27 mouse cellular contexts compared by ENCODE assay signal in genomic region chrX:11732371-11732770, GRCm38 (mm10).
DNase-seq lines count a peak whose midpoint lies in the region; ATAC-seq and TF ChIP-seq lines count a peak whose summit lies in the region.
"Had no signal": no experiment of that assay in that cellular context is flagged by ENCODE, and none has a peak within 500 bp of the region (broad histone marks: within the 10 kb centered on the region; RNA-seq: fewer than 3 reads in every experiment).

No protein-coding gene starts in this region.

- 66% methylated on average over 2 of the region's 2 CpGs for WGBS in forebrain, postnatal 0 days
- WGBS in forebrain, embryonic 10.5 days, result 94% methylated on average over 2 of the region's 2 CpGs

- no peak overlapping the region for H3K27ac ChIP-seq in forebrain, postnatal 0 days (ENCODE audit: low read depth, low read length)
- no peak overlapping the region for H3K27ac ChIP-seq in forebrain, embryonic 10.5 days
- H3K27ac ChIP-seq: embryonic facial prominence, embryonic 13.5 days; hindbrain, embryonic 10.5 days; intestine, embryonic 15.5 days; limb, embryonic 10.5 days; limb, embryonic 15.5 days; liver, embryonic 13.5 days; macrophage; neural tube, embryonic 13.5 days had no signal

- H3K27me3 ChIP-seq in forebrain, postnatal 0 days (ENCODE audit: insufficient read depth, low read length), result no peaks in the 10 kb centered on the region
- peaks cover 94% of the 10 kb centered on the region for H3K27me3 ChIP-seq in forebrain, embryonic 10.5 days (ENCODE audit: poor library complexity, severe bottlenecking)
- H3K27me3 ChIP-seq: liver, embryonic 13.5 days had no signal

- ATAC-seq in forebrain, postnatal 0 days, result 0 out of 2 replicates have a peak, but pooled peaks have one; percentile 10
- ATAC-seq: CD4-positive, CD25-positive, alpha-beta regulatory T cell, adult 4 months; hindbrain, embryonic 16.5 days; intestine, embryonic 15.5 days had no signal

- H3K4me3 ChIP-seq in forebrain, postnatal 0 days (ENCODE audit: low read depth, low read length), result no peak overlapping the region
- no peak overlapping the region for H3K4me3 ChIP-seq in forebrain, embryonic 10.5 days
- H3K4me3 ChIP-seq: embryonic facial prominence, embryonic 13.5 days; hindbrain, embryonic 10.5 days; intestine, embryonic 15.5 days; limb, embryonic 10.5 days; limb, embryonic 15.5 days; liver, embryonic 13.5 days; neural tube, embryonic 13.5 days had no signal

- H3K4me2 ChIP-seq in forebrain, postnatal 0 days (ENCODE audit: low read depth), result no peak overlapping the region
- H3K4me2 ChIP-seq: embryonic facial prominence, embryonic 13.5 days; intestine, embryonic 15.5 days; limb, embryonic 15.5 days; liver, embryonic 13.5 days; neural tube, embryonic 13.5 days had no signal

- no peak overlapping the region for H3K9ac ChIP-seq in forebrain, postnatal 0 days
- H3K9ac ChIP-seq: embryonic facial prominence, embryonic 13.5 days; intestine, embryonic 15.5 days; limb, embryonic 15.5 days; liver, embryonic 13.5 days; neural tube, embryonic 13.5 days had no signal

- H3K36me3 ChIP-seq in forebrain, postnatal 0 days (ENCODE audit: insufficient read depth), result no peaks in the 10 kb centered on the region
- no peaks in the 10 kb centered on the region for H3K36me3 ChIP-seq in forebrain, embryonic 10.5 days (replicated peaks)
- H3K36me3 ChIP-seq: embryonic facial prominence, embryonic 13.5 days; hindbrain, embryonic 10.5 days; intestine, embryonic 15.5 days; limb, embryonic 10.5 days; limb, embryonic 15.5 days; liver, embryonic 13.5 days; neural tube, embryonic 13.5 days had no signal

- peak; percentile 22 to 41 for DNase-seq in cerebellum, postnatal 25 days
- no peak for DNase-seq in cerebellum, adult 8-10 months
- no peak for DNase-seq in forebrain, postnatal 0 days
- no peak for DNase-seq in forebrain, embryonic 10.5 days (ENCODE audit: extremely low spot score, low spot score)
- peak; percentile 34 for DNase-seq in left cerebral cortex, postnatal 4 days
- DNase-seq in left cerebral cortex, adult 9 months (ENCODE audit: low spot score in 2 of 2), result no peak
- DNase-seq in skeletal muscle tissue, adult 2 months (ENCODE audit: low read depth, low spot score), result peak; percentile 18
- DNase-seq: cerebellum, adult 11 months; gastrocnemius, postnatal 36 days; heart, postnatal 14 days; kidney, adult 2 months; kidney, postnatal 36 days; liver, embryonic 13.5 days; lung, adult 18-20 months; lung, postnatal 10 days; right cerebral cortex, postnatal 4 days; thymus, adult 2 months; thymus, postnatal 36 days had no signal

- no peak for TF ChIP-seq CTCF in forebrain, postnatal 0 days (IDR thresholded peaks at IDR 0.05; ENCODE audit: low read depth)

- no peaks in the 10 kb centered on the region for H3K9me3 ChIP-seq in forebrain, postnatal 0 days (ENCODE audit: low read length)
- H3K9me3 ChIP-seq in forebrain, embryonic 10.5 days, result no peaks in the 10 kb centered on the region
- H3K9me3 ChIP-seq: embryonic facial prominence, embryonic 13.5 days; hindbrain, embryonic 10.5 days; intestine, embryonic 15.5 days; limb, embryonic 10.5 days; limb, embryonic 15.5 days; liver, embryonic 13.5 days; neural tube, embryonic 13.5 days had no signal

- intact Hi-C loops in left cerebral cortex, postnatal 4 days (cut with DNase I), result no loop called here

- no peaks in the 10 kb centered on the region for H3K4me1 ChIP-seq in forebrain, postnatal 0 days (ENCODE audit: insufficient read depth)
- peaks cover 18% of the 10 kb centered on the region for H3K4me1 ChIP-seq in forebrain, embryonic 10.5 days
- H3K4me1 ChIP-seq: liver, embryonic 13.5 days had no signal

Comparison
In these comparisons a context has a peak if more than half of its experiments do, and no peak if none do; other contexts are left out.
1. DNase-seq: peak in cerebellum, postnatal 25 days (2 of 2), left cerebral cortex, postnatal 4 days (single experiment) and skeletal muscle tissue, adult 2 months (single experiment); none in cerebellum, adult 8-10 months (single experiment), forebrain, postnatal 0 days (single experiment), forebrain, embryonic 10.5 days (single experiment) and left cerebral cortex, adult 9 months (0 of 2).